Mouse (Mus musculus) retina, postnatal 7 days (tissue): ENCODE measurements around the gene Taf6l.

Experiments
- DNase-seq: peaks from one replicate; pipeline ENCODE4 v3.0.0-alpha.2; 2012; ENCODE audit warnings: low read depth, low spot score

Taf6l gene

DNA sequence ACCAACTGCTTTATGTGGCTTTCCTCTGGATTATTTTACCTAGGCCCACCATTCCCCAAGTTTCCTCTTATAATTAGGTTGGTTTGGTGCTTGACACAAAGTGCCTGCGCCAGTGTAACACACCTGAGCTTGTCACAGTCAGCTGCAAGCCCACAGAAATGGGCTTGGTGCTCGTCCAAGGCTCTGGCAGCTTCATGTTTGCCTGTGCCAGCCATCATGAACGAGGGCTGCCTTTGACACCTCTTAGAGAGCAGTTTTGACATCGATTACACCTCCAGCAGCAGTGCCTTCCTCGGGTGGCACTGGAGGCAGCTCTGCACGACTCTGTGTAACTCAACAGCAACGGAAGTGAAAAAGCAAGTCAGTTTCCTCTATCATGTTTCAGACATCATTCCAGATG lies 4.0 kb upstream of the Taf6l start:
- DNase-seq: no peak

GRCm38 (mm10) chr19:8789171-8789570 lies 3.0 kb upstream of the Taf6l start:
- no peak for DNase-seq

- DNase-seq: no peak
These were observed 2.3 kb upstream of the Taf6l start for GRCm38 (mm10) chr19:8788521-8788920.

DNA sequence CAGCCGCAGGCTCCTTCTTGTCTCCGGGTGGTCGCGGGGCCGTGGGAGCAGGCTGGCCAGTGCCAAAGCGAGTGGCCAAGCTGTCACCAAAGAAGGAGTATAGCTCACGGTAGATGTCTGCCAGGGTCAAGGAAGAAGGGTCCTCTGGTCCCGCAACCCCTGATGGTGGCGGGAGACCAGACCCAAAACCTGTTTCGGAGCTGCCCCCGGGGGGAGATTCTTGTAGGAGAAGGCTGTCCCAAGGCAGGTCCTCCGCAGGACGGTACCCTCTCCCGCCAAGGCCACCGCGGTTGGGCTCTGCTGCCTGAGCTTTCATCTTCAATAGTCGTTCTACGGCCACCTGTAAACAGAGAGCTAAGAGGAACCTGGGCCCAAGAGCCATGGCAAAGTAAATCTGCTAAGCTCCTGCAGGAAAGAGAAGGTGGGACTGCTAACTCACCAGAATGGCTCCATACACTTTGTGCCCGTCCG lies 11.2 kb downstream of the Taf6l start:
- no peak for DNase-seq

- DNase-seq: peak; percentile 96
These were observed 12.0 kb downstream of the Taf6l start, which contains the start of gene Tmem179b for GRCm38 (mm10) chr19:8774086-8774835. Tmem179b (minus strand) TSS chr19:8774467.

- DNase-seq: no peak
These were observed 12.8 kb downstream of the Taf6l start for GRCm38 (mm10) chr19:8773409-8773808.

GRCm38 (mm10) chr19:8772996-8773395 lies 13.2 kb downstream of the Taf6l start:
- no peak for DNase-seq

DNA sequence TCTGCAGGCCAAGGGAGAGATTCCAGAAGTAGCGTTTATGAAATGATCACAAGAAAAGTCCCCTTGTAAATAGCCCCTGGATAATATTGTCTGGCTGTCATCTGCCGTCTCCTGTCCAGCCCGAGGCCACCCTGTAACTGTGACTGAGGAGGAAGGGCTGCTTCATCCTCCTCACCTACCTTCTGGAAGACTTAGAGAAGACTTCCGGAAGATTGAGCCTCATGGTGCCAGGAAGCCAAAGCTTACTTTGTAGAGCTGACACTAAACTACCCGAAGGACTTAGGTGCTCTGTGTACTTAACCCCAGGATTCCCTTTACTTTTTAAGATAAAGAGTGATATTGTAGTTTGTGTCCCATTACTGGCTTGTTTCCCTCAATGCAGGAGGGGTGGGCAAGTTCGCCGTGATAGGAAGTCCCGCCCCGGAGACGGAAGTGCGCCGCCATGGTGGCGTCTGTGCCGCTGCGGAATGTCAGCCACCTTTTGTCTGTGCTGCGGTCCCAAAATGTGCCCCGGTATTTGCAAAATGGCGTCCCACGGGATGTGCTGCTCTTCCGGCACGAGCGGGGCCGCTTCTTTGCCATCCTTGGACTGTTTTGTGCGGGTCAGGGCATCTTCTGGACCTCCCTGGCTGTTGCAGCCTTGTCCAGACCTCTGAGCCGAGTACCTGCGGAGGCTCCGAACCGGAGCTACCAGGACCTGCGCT lies 15.5 kb downstream of the Taf6l start, which contains the start of gene Tmem223:
TSS of gene Tmem223 (plus strand) at position 430 of the 704 bp plus-strand sequence.
- DNase-seq: no peak

- no peak for DNase-seq
These were observed 20.7 kb downstream of the Taf6l start for GRCm38 (mm10) chr19:8765562-8765961.

GRCm38 (mm10) chr19:8763276-8763675 lies 22.9 kb downstream of the Taf6l start:
- DNase-seq: no peak

- DNase-seq: no peak
These were observed 25.5 kb downstream of the Taf6l start for GRCm38 (mm10) chr19:8760757-8761156.

DNA sequence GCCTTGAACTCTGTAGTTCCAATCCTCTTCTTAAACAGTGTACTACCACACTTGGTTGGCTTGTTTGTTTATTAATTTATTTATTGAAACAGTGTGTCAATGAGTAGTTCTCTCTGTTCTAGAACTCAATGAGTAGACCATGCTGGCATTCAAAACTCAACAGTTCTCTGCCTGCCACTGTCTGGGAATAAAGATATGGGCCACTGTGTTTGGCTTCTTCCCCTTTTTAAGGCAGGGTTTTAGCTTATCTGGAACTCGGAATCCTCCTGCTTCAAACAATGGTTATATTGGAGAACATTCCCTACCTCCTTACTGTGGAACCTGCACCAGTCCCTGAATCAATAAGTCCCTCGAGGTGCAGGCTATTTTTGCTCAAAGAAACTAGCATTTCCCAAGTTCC lies 27.3 kb downstream of the Taf6l start:
- no peak for DNase-seq

GRCm38 (mm10) chr19:8757471-8757998 lies 28.7 kb downstream of the Taf6l start:
- no peak for DNase-seq

DNA sequence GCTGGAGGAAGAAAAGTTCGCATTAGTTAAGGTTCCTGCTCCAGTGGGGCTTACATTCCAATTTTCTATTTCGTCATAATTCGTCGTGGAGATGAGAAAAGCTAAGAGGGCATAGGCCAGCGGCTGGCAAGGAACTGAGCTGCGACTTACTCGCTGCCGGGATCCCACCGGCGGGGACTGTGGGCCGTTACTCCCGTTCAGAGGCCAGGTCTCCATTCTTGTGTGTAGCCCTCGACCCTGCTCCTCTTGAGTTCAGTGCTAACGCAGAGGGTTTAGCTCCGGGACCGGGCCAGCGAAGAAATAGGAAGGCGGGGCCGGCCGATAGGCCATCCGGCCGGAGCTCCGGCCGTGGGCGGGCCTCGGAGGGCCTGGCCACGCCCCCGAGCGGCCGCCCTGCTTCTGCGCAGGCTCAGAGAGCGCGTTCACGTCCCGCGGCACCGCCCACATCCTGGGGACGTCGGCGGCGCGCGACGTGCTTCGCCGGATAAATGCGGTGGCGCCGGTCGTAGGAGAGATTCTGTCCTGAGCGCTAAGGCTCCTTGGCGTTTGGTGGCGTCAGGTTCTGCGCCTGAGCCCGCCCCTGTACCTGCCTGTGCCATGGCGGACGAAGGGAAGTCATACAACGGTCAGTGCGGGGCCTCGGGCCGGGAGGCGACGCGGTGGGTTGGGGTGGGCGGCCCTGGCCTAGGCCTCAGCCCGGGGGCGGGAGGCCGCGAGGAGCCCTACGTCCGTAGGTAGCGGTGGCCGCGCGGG lies 29.4 kb downstream of the Taf6l start, which contains the start of gene Nxf1:
TSS of gene Nxf1 (plus strand) at position 439 of the 753 bp plus-strand sequence.
- peak; percentile 90 for DNase-seq

- DNase-seq: no peak
These were observed 30.6 kb downstream of the Taf6l start for GRCm38 (mm10) chr19:8755652-8756051.

DNA sequence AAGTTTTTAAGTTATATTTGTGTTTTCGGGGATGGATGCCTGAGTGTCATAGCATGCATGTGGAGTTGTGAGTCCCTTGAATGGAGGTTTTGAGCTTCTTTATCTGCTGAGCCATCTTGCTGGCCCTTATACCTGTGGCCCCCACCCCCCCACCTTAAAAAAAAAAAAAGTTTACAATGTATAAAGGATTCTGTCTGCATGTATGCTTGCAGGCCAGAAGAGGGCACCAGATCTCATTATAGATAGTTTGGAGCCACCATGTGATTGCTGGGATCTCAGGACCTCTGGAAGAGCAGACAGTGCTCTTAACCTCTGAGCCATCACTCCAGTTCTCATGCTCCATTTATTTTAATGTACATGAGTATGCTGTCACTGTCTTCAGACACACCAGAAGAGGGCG lies 38.8 kb downstream of the Taf6l start:
- DNase-seq: no peak

GRCm38 (mm10) chr19:8745382-8745781 lies 40.8 kb downstream of the Taf6l start:
- no peak for DNase-seq

DNA sequence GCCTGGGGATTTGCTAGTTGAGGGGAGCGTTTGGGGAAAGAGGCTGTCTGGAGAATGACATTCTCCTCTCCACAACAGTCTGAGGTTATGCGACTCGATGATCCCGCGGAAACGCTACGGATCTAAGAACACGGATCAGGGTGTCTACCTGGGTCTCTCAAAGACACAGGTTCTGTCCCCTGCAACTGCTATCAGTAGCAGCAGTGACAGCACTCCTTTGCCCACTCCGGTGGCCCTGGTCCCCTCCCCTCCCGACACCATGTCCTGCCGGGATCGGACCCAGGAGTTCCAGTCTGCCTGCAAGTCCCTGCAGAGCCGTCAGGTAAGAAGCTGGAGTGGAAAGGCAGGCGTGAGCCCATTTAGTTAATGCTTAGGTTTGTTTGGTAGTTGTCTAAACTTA lies 44.0 kb downstream of the Taf6l start:
- no peak for DNase-seq

- peak; percentile 92 for DNase-seq
These were observed 44.9 kb downstream of the Taf6l start, which contains the start of gene Stx5a for GRCm38 (mm10) chr19:8741243-8741869. Stx5a (plus strand) TSS chr19:8741413.

DNA sequence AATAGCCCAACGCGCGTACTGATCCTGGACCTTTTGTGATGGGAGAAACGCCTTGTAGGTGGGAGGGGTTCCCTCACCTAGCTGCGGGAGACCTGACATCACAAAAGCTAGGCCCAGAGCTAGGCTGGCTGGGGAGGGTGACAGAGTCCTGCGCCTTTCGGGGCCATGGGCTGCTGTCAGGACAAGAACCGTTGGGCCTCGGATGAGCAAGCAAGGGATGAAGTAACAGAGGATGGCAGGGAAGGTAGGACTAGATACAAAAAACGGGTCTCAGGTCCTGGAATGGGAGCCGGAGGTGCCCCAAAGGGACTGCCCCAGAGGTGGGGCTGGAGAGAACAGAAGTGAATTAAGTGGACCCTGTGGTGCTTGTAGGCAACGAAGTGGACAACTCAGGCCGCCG lies 45.6 kb downstream of the Taf6l start, which contains the start of gene 1700092M07Rik:
TSS of gene 1700092M07Rik (plus strand) at position 116 of the 400 bp plus-strand sequence.
- DNase-seq: no peak

DNA sequence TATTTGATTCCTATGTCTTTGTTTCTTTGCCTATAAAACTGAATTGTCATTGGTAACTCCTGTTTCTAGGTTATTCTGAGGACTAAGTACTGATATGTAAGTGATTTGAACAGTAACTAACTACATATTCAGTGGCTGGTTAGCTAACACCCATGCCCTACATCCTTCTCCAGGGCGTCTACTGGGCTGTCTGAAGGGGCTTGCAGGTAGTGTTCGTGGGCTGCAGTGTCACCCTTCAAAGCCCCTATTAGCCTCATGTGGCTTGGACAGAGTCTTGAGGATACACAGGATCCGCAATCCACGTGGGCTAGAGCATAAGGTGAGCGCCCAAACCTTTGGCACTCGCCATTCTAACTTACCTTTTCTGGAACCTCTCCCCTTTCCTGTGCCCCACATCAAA lies 46.6 kb downstream of the Taf6l start:
- no peak for DNase-seq
